Mouse (Mus musculus): ENCODE measurements around the gene Pip4k2b. TPM values are rescaled to one million over a fixed set of nuclear protein-coding genes. Genes with fewer than 3 reads are reported as not detected.

The Pip4k2b gene
- polyA plus RNA-seq, 3 experiments from 2014 or later: 2.4 to 2.9 (median 2.6) TPM

Other genes with a start within 250 kb of the Pip4k2b start
- not detected for gene 4933428G20Rik, start 244.4 kb downstream of the Pip4k2b start, polyA plus RNA-seq (2017; shearing (Covaris generic))
- not detected for gene Srcin1, start 168.5 kb downstream of the Pip4k2b start, polyA plus RNA-seq (2017; shearing (Covaris generic))
- gene Epop, start 115.0 kb downstream of the Pip4k2b start, polyA plus RNA-seq (2017; shearing (Covaris generic)): under 1 TPM; 0.24 to 0.48 (median 0.45) TPM
- 10 to 100 TPM; 13.4 to 17.0 (median 14.6) TPM for gene Mllt6, start 81.3 kb downstream of the Pip4k2b start, polyA plus RNA-seq (2017; shearing (Covaris generic))
- gene Cisd3, start 58.9 kb downstream of the Pip4k2b start, polyA plus RNA-seq (2017; shearing (Covaris generic)): 100 to 1,000 TPM in 1 of 3 experiments, 10 to 100 TPM in 2; 69.0 to 129 (median 86.9) TPM
- gene Pcgf2, start 44.2 kb downstream of the Pip4k2b start, polyA plus RNA-seq (2017; shearing (Covaris generic)): 1 to 10 TPM; 4.6 to 6.9 (median 5.4) TPM
- gene Psmb3, start 41.3 kb downstream of the Pip4k2b start, polyA plus RNA-seq (2017; shearing (Covaris generic)): 100 to 1,000 TPM; 461 to 576 (median 475) TPM
- gene Cwc25, start 21.9 kb upstream of the Pip4k2b start, polyA plus RNA-seq (2017; shearing (Covaris generic)): 10 to 100 TPM; 23.0 to 28.1 (median 23.0) TPM
- under 1 TPM in 1 of 3 experiments, not detected in 2; 0.56 TPM for gene 1700001P01Rik, start 31.2 kb upstream of the Pip4k2b start, polyA plus RNA-seq (2017; shearing (Covaris generic))
- 1,000 to 10,000 TPM in 2 of 3 experiments, 100 to 1,000 TPM in 1; 686 to 1,148 (median 1,072) TPM for gene Rpl23, start 37.7 kb upstream of the Pip4k2b start, polyA plus RNA-seq (2017; shearing (Covaris generic))
- gene Lasp1, start 54.3 kb upstream of the Pip4k2b start, polyA plus RNA-seq (2017; shearing (Covaris generic)): 10 to 100 TPM; 38.6 to 64.7 (median 40.7) TPM
- gene B230217C12Rik, start 96.1 kb upstream of the Pip4k2b start, polyA plus RNA-seq (2017; shearing (Covaris generic)): 1 to 10 TPM; 2.1 to 3.0 (median 2.3) TPM
- 1 to 10 TPM in 1 of 3 experiments, under 1 TPM in 1, not detected in 1; 0.54 to 1.0 TPM for gene Fbxo47, start 139.4 kb upstream of the Pip4k2b start, polyA plus RNA-seq (2017; shearing (Covaris generic))
- 1 to 10 TPM; 1.1 to 8.5 (median 2.2) TPM for gene Plxdc1, start 241.7 kb upstream of the Pip4k2b start, polyA plus RNA-seq (2017; shearing (Covaris generic))